Mouse (Mus musculus): ENCODE results near the gene Trpm7. TPM values are rescaled to one million over a fixed set of nuclear protein-coding genes. Genes with fewer than 3 reads are reported as not detected.

Gene Trpm7
- total and polyA plus RNA-seq, 2 experiments from 2014 or later = 23.6 TPM

GRCm38 (mm10) chr2:126775951-126776350 lies 100.1 kb downstream of the Trpm7 start:
- H3K9ac ChIP-seq (replicated peaks; ENCODE audit: low read length, poor library complexity, severe bottlenecking) = no peak overlapping the region
- no peak for DNase-seq (ENCODE audit: low spot score)
- WGBS = 69% methylated on average over 4 of the region's 4 CpGs

GRCm38 (mm10) chr2:126772217-126772616 lies 103.8 kb downstream of the Trpm7 start:
- no peaks in the 10 kb centered on the region for H3K27me3 ChIP-seq (ENCODE audit: insufficient read depth, low read length)
- ATAC-seq (ENCODE audit: low FRiP score) (no peak), DNase-seq (ENCODE audit: low spot score) (no peak)
- no peaks in the 10 kb centered on the region for H3K9me3 ChIP-seq (ENCODE audit: low read length)
- 90% methylated on average over 5 of the region's 5 CpGs for WGBS
- no peak overlapping the region for H3K4me2 ChIP-seq (ENCODE audit: low read depth, low read length, poor library complexity, severe bottlenecking)
- H3K36me3 ChIP-seq (ENCODE audit: insufficient read depth, low read length) = no peaks in the 10 kb centered on the region
- no peaks in the 10 kb centered on the region for H3K4me1 ChIP-seq (ENCODE audit: insufficient read depth, low read length)
- no peak overlapping the region for H3K4me3 ChIP-seq (ENCODE audit: low read depth, low read length)
- no peak for TF ChIP-seq CTCF (IDR thresholded peaks at IDR 0.05)
- no peak overlapping the region for H3K27ac ChIP-seq (ENCODE audit: low read depth, low read length)
- no peak overlapping the region for H3K9ac ChIP-seq (replicated peaks; ENCODE audit: low read length, poor library complexity, severe bottlenecking)

More at GRCm38 (mm10) chr2:126775951-126776350, 100.1 kb downstream of the Trpm7 start:
- no peak for ATAC-seq (ENCODE audit: low FRiP score)
- Histone ChIP-seq H3K4me3 (ENCODE audit: low read depth, low read length) (no peak overlapping the region), H3K27ac (ENCODE audit: low read depth, low read length) (no peak overlapping the region), H3K9me3 (ENCODE audit: low read length) (no peaks in the 10 kb centered on the region), H3K27me3 (ENCODE audit: insufficient read depth, low read length) (no peaks in the 10 kb centered on the region), H3K4me2 (ENCODE audit: low read depth, low read length, poor library complexity, severe bottlenecking) (no peak overlapping the region), H3K36me3 (ENCODE audit: insufficient read depth, low read length) (no peaks in the 10 kb centered on the region), H3K4me1 (ENCODE audit: insufficient read depth, low read length) (no peaks in the 10 kb centered on the region)
- TF ChIP-seq CTCF (IDR thresholded peaks at IDR 0.05) = no peak

- Histone ChIP-seq H3K4me3 (ENCODE audit: low read depth, low read length) (no peak overlapping the region), H3K9ac (replicated peaks; ENCODE audit: low read length, poor library complexity, severe bottlenecking) (no peak overlapping the region), H3K27ac (ENCODE audit: low read depth, low read length) (no peak overlapping the region), H3K4me1 (ENCODE audit: insufficient read depth, low read length) (no peaks in the 10 kb centered on the region), H3K4me2 (ENCODE audit: low read depth, low read length, poor library complexity, severe bottlenecking) (no peak overlapping the region), H3K36me3 (ENCODE audit: insufficient read depth, low read length) (no peaks in the 10 kb centered on the region), H3K9me3 (ENCODE audit: low read length) (no peaks in the 10 kb centered on the region), H3K27me3 (ENCODE audit: insufficient read depth, low read length) (no peaks in the 10 kb centered on the region)
- no peak for DNase-seq (ENCODE audit: low spot score)
- no peak for ATAC-seq (ENCODE audit: low FRiP score)
- no peak for TF ChIP-seq CTCF (IDR thresholded peaks at IDR 0.05)
- WGBS = 76% methylated on average over 19 of the region's 19 CpGs
These were observed 106.4 kb downstream of the Trpm7 start for GRCm38 (mm10) chr2:126769431-126770181.

GRCm38 (mm10) chr2:126768194-126768593 lies 107.8 kb downstream of the Trpm7 start:
- 78% methylated on average over 4 of the region's 4 CpGs for WGBS

GRCm38 (mm10) chr2:126767599-126767998 lies 108.4 kb downstream of the Trpm7 start:
- DNase-seq (ENCODE audit: low spot score) (no peak), ATAC-seq (ENCODE audit: low FRiP score) (no peak)
- Histone ChIP-seq H3K9ac (replicated peaks; ENCODE audit: low read length, poor library complexity, severe bottlenecking) (no peak overlapping the region), H3K27me3 (ENCODE audit: insufficient read depth, low read length) (no peaks in the 10 kb centered on the region), H3K4me3 (ENCODE audit: low read depth, low read length) (no peak overlapping the region), H3K9me3 (ENCODE audit: low read length) (no peaks in the 10 kb centered on the region), H3K36me3 (ENCODE audit: insufficient read depth, low read length) (peaks cover 6% of the 10 kb centered on the region; the same call in 1 of the 2 replicates), H3K4me2 (ENCODE audit: low read depth, low read length, poor library complexity, severe bottlenecking) (no peak overlapping the region), H3K27ac (ENCODE audit: low read depth, low read length) (no peak overlapping the region), H3K4me1 (ENCODE audit: insufficient read depth, low read length) (no peaks in the 10 kb centered on the region)
- WGBS = 95% methylated on average over 3 of the region's 3 CpGs
- TF ChIP-seq CTCF (IDR thresholded peaks at IDR 0.05) = no peak

More at GRCm38 (mm10) chr2:126768194-126768593, 107.8 kb downstream of the Trpm7 start:
- no peaks in the 10 kb centered on the region for H3K27me3 ChIP-seq (ENCODE audit: insufficient read depth, low read length)
- H3K4me1 ChIP-seq (ENCODE audit: insufficient read depth, low read length) = no peaks in the 10 kb centered on the region
- ATAC-seq (ENCODE audit: low FRiP score) = no peak
- TF ChIP-seq CTCF (IDR thresholded peaks at IDR 0.05) = peak; percentile 38
- H3K27ac ChIP-seq (ENCODE audit: low read depth, low read length) = no peak overlapping the region
- H3K9ac ChIP-seq (replicated peaks; ENCODE audit: low read length, poor library complexity, severe bottlenecking) = no peak overlapping the region
- H3K4me3 ChIP-seq (ENCODE audit: low read depth, low read length) = no peak overlapping the region
- DNase-seq (ENCODE audit: low spot score) = no peak
- 0 out of 2 replicates have a peak, but pooled peaks cover 4% of the 10 kb centered on the region for H3K36me3 ChIP-seq (ENCODE audit: insufficient read depth, low read length)
- no peak overlapping the region for H3K4me2 ChIP-seq (ENCODE audit: low read depth, low read length, poor library complexity, severe bottlenecking)
- H3K9me3 ChIP-seq (ENCODE audit: low read length) = no peaks in the 10 kb centered on the region

- Histone ChIP-seq H3K36me3 (ENCODE audit: insufficient read depth, low read length) (peaks cover 21% of the 10 kb centered on the region), H3K27me3 (ENCODE audit: insufficient read depth, low read length) (no peaks in the 10 kb centered on the region), H3K4me2 (ENCODE audit: low read depth, low read length, poor library complexity, severe bottlenecking) (no peak overlapping the region), H3K9me3 (ENCODE audit: low read length) (no peaks in the 10 kb centered on the region), H3K4me3 (ENCODE audit: low read depth, low read length) (no peak overlapping the region), H3K27ac (ENCODE audit: low read depth, low read length) (no peak overlapping the region), H3K9ac (replicated peaks; ENCODE audit: low read length, poor library complexity, severe bottlenecking) (no peak overlapping the region), H3K4me1 (ENCODE audit: insufficient read depth, low read length) (no peaks in the 10 kb centered on the region)
- DNase-seq (ENCODE audit: low spot score) = peak; percentile 43
- peak; percentile 52 for ATAC-seq (ENCODE audit: low FRiP score)
- TF ChIP-seq CTCF (IDR thresholded peaks at IDR 0.05) = no peak
- 39% methylated on average over 11 of the region's 11 CpGs for WGBS
These were observed 110.0 kb downstream of the Trpm7 start for GRCm38 (mm10) chr2:126765867-126766582.

All from midbrain, postnatal 0 days (tissue).